Mouse (Mus musculus) CH12.LX (cell line): Measurements from ENCODE around the gene Dock10. TPM values are rescaled to one million over a fixed set of nuclear protein-coding genes. Genes with fewer than 3 reads are reported as not detected.

ENCODE experiments used
- DNase-seq: peaks from one replicate; pipeline ENCODE4 v3.0.0-alpha.2; 2013; ENCODE audit errors: extremely low read depth
- H3K27ac ChIP-seq: 2 replicates; pipeline ENCODE4 v1.5.1; 2012; ENCODE audit warnings: low read depth, mild to moderate bottlenecking, control low read depth, moderate library complexity; ENCODE audit not compliant: insufficient read depth
- H3K27me3 ChIP-seq: replicated peaks from 2 replicates; pipeline ENCODE3; 2012; ENCODE audit warnings: inconsistent platforms
- H3K36me3 ChIP-seq, 2 experiments: replicated peaks in 1 of 2; 2 replicates each; pipeline versions ENCODE3 to v1.6.1; 2012; ENCODE audit warnings: inconsistent platforms in 1 of 2, low read length in 1 of 2, mild to moderate bottlenecking in 1 of 2, mixed read lengths in 1 of 2, moderate library complexity in 1 of 2; ENCODE audit not compliant: control insufficient read depth in 1 of 2, insufficient read depth in 1 of 2
- H3K4me1 ChIP-seq, 2 experiments: 2 replicates each; pipeline ENCODE4 v1.6.1; 2012; ENCODE audit warnings: inconsistent platforms in 1 of 2, moderate library complexity in 1 of 2; ENCODE audit not compliant: insufficient read depth in 2 of 2, control insufficient read depth in 1 of 2
- H3K4me2 ChIP-seq: 2 replicates; pipeline ENCODE4 v1.6.1; 2012; ENCODE audit warnings: low read depth, mild to moderate bottlenecking, control low read depth; ENCODE audit not compliant: poor library complexity, insufficient read depth, severe bottlenecking
- H3K4me3 ChIP-seq, 3 experiments: fragments of 150-350 bp in 1 of 3; sonication (generic) in 1 of 3; replicated peaks in 1 of 3; 2 replicates each; pipeline versions ENCODE3 to v1.5.1; 2011 to 2012; ENCODE audit warnings: low read depth in 2 of 3, low read length in 2 of 3, mild to moderate bottlenecking in 2 of 3, moderate library complexity in 2 of 3, control low read depth in 1 of 3, improper control_type of control experiment in 1 of 3, inconsistent platforms in 1 of 3, mixed read lengths in 1 of 3; ENCODE audit not compliant: poor library complexity in 1 of 3
- H3K79me2 ChIP-seq: replicated peaks from 2 replicates; pipeline ENCODE4 v1.6.1; 2012; ENCODE audit warnings: mild to moderate bottlenecking, moderate library complexity; ENCODE audit not compliant: control insufficient read depth, poor library complexity, insufficient read depth, severe bottlenecking; ENCODE audit errors: extremely low read depth
- H3K9ac ChIP-seq: 2 replicates; pipeline ENCODE4 v1.6.1; 2012; ENCODE audit warnings: low read depth, mild to moderate bottlenecking, control low read depth, moderate library complexity; ENCODE audit not compliant: insufficient read depth
- H3K9me3 ChIP-seq: replicated peaks from 2 replicates; pipeline ENCODE3; 2012; ENCODE audit warnings: low read length, inconsistent platforms, mixed read lengths
- CHD1 ChIP-seq: IDR thresholded peaks from 2 replicates; pipeline ENCODE4 v1.6.1; 2012; ENCODE audit warnings: low read depth, low read length, improper control_type of control experiment, inconsistent platforms
- CHD2 ChIP-seq: IDR thresholded peaks from 2 replicates; pipeline ENCODE4 v1.6.1; 2011; ENCODE audit warnings: low read length, improper control_type of control experiment
- CTCF ChIP-seq, 2 experiments: IDR thresholded peaks in 1 of 2; conservative IDR thresholded peaks in 1 of 2; 2 replicates each; pipeline ENCODE4 v1.5.1; 2011 to 2012; ENCODE audit warnings: low read depth in 2 of 2, low read length in 2 of 2, improper control_type of control experiment in 1 of 2, inconsistent platforms in 1 of 2, mild to moderate bottlenecking in 1 of 2, moderate library complexity in 1 of 2
- EP300 ChIP-seq: IDR thresholded peaks from 2 replicates; pipeline ENCODE4 v1.6.1; 2011; ENCODE audit warnings: low read length, improper control_type of control experiment
- GABPA ChIP-seq: IDR thresholded peaks from 2 replicates; pipeline ENCODE4 v1.6.1; 2012; ENCODE audit warnings: low read depth, low read length, improper control_type of control experiment, inconsistent platforms; ENCODE audit not compliant: insufficient replicate concordance
- IRF4 ChIP-seq: IDR thresholded peaks from 2 replicates; pipeline ENCODE4 v1.6.1; 2014; ENCODE audit warnings: low read depth, mild to moderate bottlenecking, inconsistent platforms, low read length, improper control_type of control experiment
- JUN ChIP-seq: IDR thresholded peaks from 2 replicates; pipeline ENCODE4 v1.6.1; 2011; ENCODE audit warnings: low read depth, mild to moderate bottlenecking, low read length, improper control_type of control experiment, moderate library complexity; ENCODE audit not compliant: insufficient read depth
- JUND ChIP-seq: conservative IDR thresholded peaks from 2 replicates; pipeline ENCODE4 v1.6.1; 2011; ENCODE audit warnings: low read depth, low read length, improper control_type of control experiment
- MAFK ChIP-seq: IDR thresholded peaks from 2 replicates; pipeline ENCODE4 v1.6.1; 2011; ENCODE audit warnings: low read length, improper control_type of control experiment; ENCODE audit not compliant: insufficient replicate concordance
- MYC ChIP-seq: IDR thresholded peaks from 2 replicates; pipeline ENCODE4 v1.6.1; 2011; ENCODE audit warnings: low read depth, mild to moderate bottlenecking, improper control_type of control experiment, low read length
- NELFE ChIP-seq: IDR thresholded peaks from 2 replicates; pipeline ENCODE4 v1.6.1; 2011; ENCODE audit warnings: low read depth, low read length, improper control_type of control experiment
- NRF1 ChIP-seq: IDR thresholded peaks from 2 replicates; pipeline ENCODE4 v1.6.1; 2014; ENCODE audit warnings: low read depth, mild to moderate bottlenecking, inconsistent platforms, low read length, improper control_type of control experiment, moderate library complexity
- PAX5 ChIP-seq: IDR thresholded peaks from 2 replicates; pipeline ENCODE4 v1.6.1; 2012; ENCODE audit warnings: low read length, inconsistent platforms, mixed read lengths
- POLR2A ChIP-seq: IDR thresholded peaks from 2 replicates; pipeline ENCODE4 v1.6.1; 2011; ENCODE audit warnings: low read depth, mild to moderate bottlenecking, improper control_type of control experiment, low read length
- RAD21 ChIP-seq: IDR thresholded peaks from 2 replicates; pipeline ENCODE4 v1.6.1; 2011; ENCODE audit warnings: low read depth, mild to moderate bottlenecking, low read length, improper control_type of control experiment, moderate library complexity
- RCOR1 ChIP-seq: conservative IDR thresholded peaks from 2 replicates; pipeline ENCODE4 v1.6.1; 2012; ENCODE audit warnings: low read depth, mild to moderate bottlenecking, inconsistent platforms, low read length, improper control_type of control experiment
- SIN3A ChIP-seq: IDR thresholded peaks from 2 replicates; pipeline ENCODE4 v1.6.1; 2012; ENCODE audit warnings: low read length, improper control_type of control experiment, inconsistent platforms
- SMC3 ChIP-seq: IDR thresholded peaks from 2 replicates; pipeline ENCODE4 v1.6.1; 2011; ENCODE audit warnings: low read depth, low read length, improper control_type of control experiment
- TCF12 ChIP-seq: IDR thresholded peaks from 2 replicates; pipeline ENCODE4 v1.6.1; 2014; ENCODE audit warnings: low read depth, mild to moderate bottlenecking, inconsistent platforms, low read length, improper control_type of control experiment
- UBTF ChIP-seq: IDR thresholded peaks from 2 replicates; pipeline ENCODE4 v1.6.1; 2012; ENCODE audit warnings: low read depth, mild to moderate bottlenecking, inconsistent platforms, low read length, improper control_type of control experiment, moderate library complexity
- USF2 ChIP-seq: conservative IDR thresholded peaks from 2 replicates; pipeline ENCODE4 v1.6.1; 2011; ENCODE audit warnings: low read depth, low read length, improper control_type of control experiment
- ZKSCAN1 ChIP-seq: IDR thresholded peaks from 2 replicates; pipeline ENCODE4 v1.6.1; 2012; ENCODE audit warnings: low read depth, inconsistent platforms, low read length, improper control_type of control experiment, borderline replicate concordance
- ZMIZ1 ChIP-seq: IDR thresholded peaks from 2 replicates; pipeline ENCODE4 v1.6.1; 2012; ENCODE audit warnings: low read depth, mild to moderate bottlenecking, inconsistent platforms, low read length, improper control_type of control experiment
- dilution Hi-C: fragments of 300-500 bp; cut with MboI; formaldehyde crosslinking; loops from 2 replicates; pipeline ENCODE4 v1.14.3; 2020; ENCODE audit warnings: low sequenced_read_pairs; ENCODE audit not compliant: extremely low pct_unique_long_range_greater_than_20kb, extremely low pct_ligation_motif_present
- in situ Hi-C: fragments of 300-500 bp; cut with MboI; formaldehyde crosslinking; loops from 3 replicates; pipeline ENCODE4 v1.14.3; 2019; ENCODE audit warnings: low sequenced_read_pairs, low pct_ligation_motif_present, low pct_unique_long_range_greater_than_20kb, mixed read lengths
- polyA plus RNA-seq: library from polyadenylated mRNA; unstranded; fragments of >175 nt; gene quantifications from 2 replicates; pipeline ENCODE4 v1.2.1, GENCODE M21; 2012; ENCODE audit warnings: low read depth; ENCODE audit not compliant: insufficient read length
- total RNA-seq, 2 experiments: library from RNA; depleted of rRNA; stranded (reverse); fragments of 300-350 nt in 1 of 2; fragments of >200 nt in 1 of 2; gene quantifications; 2 replicates each; pipeline ENCODE4 v1.2.3; 2012 to 2014

The Dock10 gene
- total and polyA plus RNA-seq, 3 experiments: 44.7 to 77.2 (median 62.2) TPM

- no peak for DNase-seq
- in situ Hi-C loops: no loop called here
- Histone ChIP-seq H3K36me3 (peaks cover 59 to 84% of the 10 kb centered on the region in 2 experiments), H3K9me3 (no peaks in the 10 kb centered on the region), H3K4me1 (no peaks in the 10 kb centered on the region), H3K4me2 (no peak overlapping the region), H3K79me2 (no peaks in the 10 kb centered on the region), H3K27me3 (no peaks in the 10 kb centered on the region), H3K4me3 (no peak overlapping the region), H3K9ac (no peak overlapping the region), H3K27ac (no peak overlapping the region)
- dilution Hi-C loops: no loop called here
- TF ChIP-seq EP300: no peak
- no peak for TF ChIP-seq SMC3
- TF ChIP-seq CHD1: no peak
- TF ChIP-seq SIN3A: no peak
- TF ChIP-seq ZKSCAN1: no peak
- TF ChIP-seq ZMIZ1: no peak
- no peak for TF ChIP-seq NRF1
- TF ChIP-seq UBTF: no peak
- TF ChIP-seq PAX5: no peak
Observed at GRCm38 (mm10) chr1:80541522-80541921, 216.8 kb downstream of the Dock10 start.

- Histone ChIP-seq H3K27me3 (no peaks in the 10 kb centered on the region), H3K4me3 (no peak overlapping the region), H3K9ac (no peak overlapping the region), H3K9me3 (no peaks in the 10 kb centered on the region), H3K79me2 (no peaks in the 10 kb centered on the region), H3K27ac (no peak overlapping the region), H3K4me2 (no peak overlapping the region), H3K36me3 (peaks cover 61 to 93% of the 10 kb centered on the region in 2 experiments), H3K4me1 (no peaks in the 10 kb centered on the region)
- TF ChIP-seq SMC3: peak; percentile 33
- TF ChIP-seq CTCF (conservative IDR thresholded peaks at IDR 0.05 in 1 of 2, IDR thresholded peaks at IDR 0.05 in 1 of 2; ENCODE audit: low read depth in 2 of 2, low read length in 2 of 2): peak; percentile 60 to 72
- TF ChIP-seq JUND: no peak
- in situ Hi-C loops: no loop called here
- DNase-seq: peak; percentile 40
- dilution Hi-C loops: no loop called here
Observed at GRCm38 (mm10) chr1:80522197-80522596, 236.1 kb downstream of the Dock10 start.

DNA sequence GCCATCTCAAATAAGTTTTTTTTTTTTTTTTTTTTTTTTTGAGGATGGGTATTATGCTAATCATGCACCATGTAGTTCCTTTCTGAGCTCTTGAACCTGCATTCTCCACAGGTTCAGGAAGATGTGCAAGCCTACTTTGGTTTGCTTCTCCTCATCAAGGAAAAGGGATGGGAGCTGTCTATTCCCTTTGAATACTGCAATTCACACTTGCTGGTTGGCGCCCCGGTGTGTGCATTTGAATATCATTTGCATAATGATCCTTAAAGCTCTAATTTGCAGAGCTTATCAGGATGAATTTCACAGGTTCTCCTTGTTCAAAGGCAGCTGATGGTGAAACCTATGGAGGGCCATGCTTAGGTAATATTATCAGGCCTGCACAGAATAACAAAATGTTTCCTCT is 237.9 kb downstream of the Dock10 start:
- Histone ChIP-seq H3K4me1 (peaks cover 0 to 2% of the 10 kb centered on the region in 2 experiments; a peak in 1 of 4 replicates), H3K4me2 (no peak overlapping the region), H3K79me2 (no peaks in the 10 kb centered on the region), H3K27me3 (no peaks in the 10 kb centered on the region), H3K36me3 (peaks cover 53 to 92% of the 10 kb centered on the region in 2 experiments), H3K4me3 (no peak overlapping the region), H3K9me3 (no peaks in the 10 kb centered on the region), H3K27ac (no peak overlapping the region), H3K9ac (no peak overlapping the region)
- in situ Hi-C loops (no loop called here), dilution Hi-C loops (no loop called here)
- no peak for TF ChIP-seq PAX5
- TF ChIP-seq RAD21: no peak
- TF ChIP-seq GABPA: no peak
- TF ChIP-seq CHD2: no peak
- TF ChIP-seq CHD1: no peak
- TF ChIP-seq SMC3: no peak
- no peak for TF ChIP-seq NELFE
- TF ChIP-seq ZKSCAN1: no peak
- no peak for TF ChIP-seq ZMIZ1
- no peak for TF ChIP-seq JUN
- TF ChIP-seq TCF12: no peak
- TF ChIP-seq MAFK: no peak
- TF ChIP-seq RCOR1: no peak
- no peak for TF ChIP-seq MYC
- no peak for TF ChIP-seq IRF4
- TF ChIP-seq POLR2A: no peak
- TF ChIP-seq USF2: no peak
- TF ChIP-seq SIN3A: no peak
- DNase-seq: no peak
